ENCODE assay signal across 24 mouse cellular contexts in the genomic region with DNA sequence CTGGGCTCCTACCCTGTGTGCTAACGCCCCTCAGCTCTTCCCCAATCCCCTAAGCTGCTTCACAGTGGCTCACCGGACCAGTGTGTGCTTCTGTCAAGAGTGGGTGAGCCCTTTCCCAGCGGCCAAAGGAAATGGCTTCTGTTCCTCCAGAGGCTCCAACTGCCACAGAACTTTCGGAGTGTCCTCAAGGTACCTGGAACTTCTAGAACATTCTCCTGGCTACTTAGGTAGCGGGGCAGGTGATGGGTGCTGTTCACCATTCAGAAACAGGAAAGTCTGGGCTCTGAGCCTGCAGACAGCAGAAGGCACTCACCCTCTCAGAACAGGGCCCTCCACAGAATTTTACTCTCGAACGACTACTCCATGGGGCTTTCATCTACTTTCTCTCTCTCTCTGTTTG.
"Had no signal": no experiment of that assay in that cellular context is flagged by ENCODE, and none has a peak within 500 bp of the region (broad histone marks: within the 10 kb centered on the region; RNA-seq: fewer than 3 reads in every experiment).

A gene (minus strand): TSS at position 101 of the 400 bp plus-strand sequence.

- H3K9ac ChIP-seq: liver, embryonic 13.5 days; liver, embryonic 15.5 days; liver, postnatal 0 days; lung, embryonic 15.5 days; midbrain, embryonic 12.5 days; neural tube, embryonic 13.5 days; neural tube, embryonic 15.5 days had no signal

- ATAC-seq: liver, postnatal 0 days; lung, postnatal 0 days; midbrain, embryonic 16.5 days had no signal

- H3K36me3 ChIP-seq: liver, embryonic 13.5 days; liver, embryonic 15.5 days; lung, embryonic 15.5 days; midbrain, embryonic 10.5 days; midbrain, embryonic 12.5 days; neural tube, embryonic 13.5 days; neural tube, embryonic 15.5 days had no signal

- H3K27me3 ChIP-seq: liver, embryonic 13.5 days; liver, embryonic 15.5 days; lung, embryonic 15.5 days; midbrain, embryonic 12.5 days; neural tube, embryonic 13.5 days; neural tube, embryonic 15.5 days had no signal

- H3K4me3 ChIP-seq: liver, embryonic 13.5 days; liver, embryonic 15.5 days; lung, embryonic 15.5 days; midbrain, embryonic 10.5 days; midbrain, embryonic 12.5 days; myocyte; neural tube, embryonic 13.5 days; neural tube, embryonic 15.5 days had no signal

- H3K9me3 ChIP-seq: liver, embryonic 13.5 days; liver, embryonic 15.5 days; lung, embryonic 15.5 days; midbrain, embryonic 10.5 days; midbrain, embryonic 12.5 days; neural tube, embryonic 13.5 days; neural tube, embryonic 15.5 days had no signal

- DNase-seq: liver, embryonic 13.5 days; liver, postnatal 0 days; lung, adult 2 months; lung, postnatal 14 days; lung, postnatal 36 days; midbrain, embryonic 14.5 days; retina, postnatal 1 day; right cerebral cortex, adult 18-20 months; right cerebral cortex, postnatal 25 days; right cerebral cortex, postnatal 4 days; spleen, adult 18-20 months; thymus, adult 2 months; thymus, postnatal 25 days; thymus, postnatal 4 days had no signal

- H3K27ac ChIP-seq: liver, embryonic 13.5 days; liver, embryonic 15.5 days; lung, embryonic 15.5 days; macrophage; midbrain, embryonic 10.5 days; midbrain, embryonic 12.5 days; neural tube, embryonic 13.5 days; neural tube, embryonic 15.5 days had no signal
